Mouse (Mus musculus) thymus, postnatal 14 days (tissue): ENCODE data around the gene Osgepl1.
"Not testable (repeated sequence)": the region's sequence is repeated elsewhere in the genome, so short reads cannot be mapped to it uniquely, and the experiment has no call there.

ENCODE experiments used
- DNase-seq: peaks from one replicate; pipeline ENCODE4 v3.0.0; 2021

Osgepl1 gene

DNA sequence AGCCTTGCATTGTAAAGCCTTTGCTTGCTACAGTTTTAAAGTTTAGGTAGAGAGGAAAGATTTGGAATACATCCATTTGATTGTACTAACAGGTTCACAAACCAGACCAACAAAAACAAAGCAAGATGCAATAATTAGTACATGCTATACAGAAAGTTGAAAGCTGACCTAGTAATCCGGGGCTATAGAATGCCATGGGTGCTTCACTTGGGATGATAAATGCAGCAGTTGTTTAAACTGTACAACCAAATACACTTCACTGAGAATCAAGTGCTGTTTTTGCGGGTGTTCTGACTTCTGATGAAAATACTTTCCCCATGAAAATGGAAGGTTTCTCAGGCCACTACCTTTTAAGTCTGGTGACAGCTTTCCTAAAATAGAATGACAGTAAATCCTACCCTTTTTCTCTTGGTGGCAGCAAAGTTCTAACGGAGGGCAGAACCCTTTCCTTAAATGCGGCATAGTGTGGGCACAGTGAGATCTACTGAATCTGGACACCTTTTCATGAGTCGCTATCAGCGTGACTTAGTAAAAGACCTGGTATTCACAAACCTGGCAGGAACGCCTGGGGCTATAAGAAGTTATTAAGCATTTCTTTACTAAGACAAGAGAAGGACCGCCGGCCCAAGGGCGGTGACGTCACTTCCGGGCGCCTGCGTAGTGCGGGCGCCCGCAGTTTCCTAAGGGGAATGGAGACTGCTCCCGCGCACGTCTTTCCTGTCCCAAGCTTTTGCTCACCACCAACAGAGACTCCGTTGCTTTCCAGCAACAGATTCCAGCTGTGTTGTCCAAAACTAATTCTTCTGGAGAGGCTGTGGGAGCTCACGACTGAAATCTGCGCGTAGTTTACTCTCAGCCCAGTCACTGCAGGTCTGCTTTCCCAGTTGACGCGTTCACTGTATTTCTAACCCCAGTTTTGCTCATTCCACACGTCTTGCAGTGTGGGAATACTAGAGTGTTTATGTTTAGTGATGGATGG, at the start of gene Osgepl1:
TSS of gene Osgepl1 (plus strand) at position 636 of the 979 bp plus-strand sequence.
- peak; percentile 85 for DNase-seq

GRCm38 (mm10) chr1:53264958-53265612, 48.3 kb upstream of the Osgepl1 start:
- not testable (repeated sequence) for DNase-seq

GRCm38 (mm10) chr1:53269901-53270300, 43.5 kb upstream of the Osgepl1 start:
- DNase-seq, result no peak

DNA sequence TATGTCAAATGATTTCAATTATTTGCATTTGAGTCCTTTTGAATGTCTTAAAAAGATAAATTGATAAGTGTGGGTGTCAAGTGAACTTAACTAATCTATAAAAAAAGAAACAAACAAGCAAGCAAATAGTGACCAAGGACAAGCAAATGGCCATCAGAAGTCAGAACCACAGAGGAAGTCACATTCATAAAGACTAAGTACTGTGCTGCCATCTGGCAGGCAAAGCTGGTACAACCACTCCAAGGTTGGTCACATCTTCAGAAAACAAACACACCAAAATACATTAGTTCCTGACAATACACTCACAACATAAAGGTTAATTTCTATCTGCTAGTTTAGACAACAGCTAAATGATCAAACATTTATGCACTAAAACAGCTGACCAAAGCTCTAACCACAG, 40.8 kb upstream of the Osgepl1 start:
- peak; percentile 8 for DNase-seq

GRCm38 (mm10) chr1:53291197-53291596, 22.2 kb upstream of the Osgepl1 start:
- no peak for DNase-seq

DNA sequence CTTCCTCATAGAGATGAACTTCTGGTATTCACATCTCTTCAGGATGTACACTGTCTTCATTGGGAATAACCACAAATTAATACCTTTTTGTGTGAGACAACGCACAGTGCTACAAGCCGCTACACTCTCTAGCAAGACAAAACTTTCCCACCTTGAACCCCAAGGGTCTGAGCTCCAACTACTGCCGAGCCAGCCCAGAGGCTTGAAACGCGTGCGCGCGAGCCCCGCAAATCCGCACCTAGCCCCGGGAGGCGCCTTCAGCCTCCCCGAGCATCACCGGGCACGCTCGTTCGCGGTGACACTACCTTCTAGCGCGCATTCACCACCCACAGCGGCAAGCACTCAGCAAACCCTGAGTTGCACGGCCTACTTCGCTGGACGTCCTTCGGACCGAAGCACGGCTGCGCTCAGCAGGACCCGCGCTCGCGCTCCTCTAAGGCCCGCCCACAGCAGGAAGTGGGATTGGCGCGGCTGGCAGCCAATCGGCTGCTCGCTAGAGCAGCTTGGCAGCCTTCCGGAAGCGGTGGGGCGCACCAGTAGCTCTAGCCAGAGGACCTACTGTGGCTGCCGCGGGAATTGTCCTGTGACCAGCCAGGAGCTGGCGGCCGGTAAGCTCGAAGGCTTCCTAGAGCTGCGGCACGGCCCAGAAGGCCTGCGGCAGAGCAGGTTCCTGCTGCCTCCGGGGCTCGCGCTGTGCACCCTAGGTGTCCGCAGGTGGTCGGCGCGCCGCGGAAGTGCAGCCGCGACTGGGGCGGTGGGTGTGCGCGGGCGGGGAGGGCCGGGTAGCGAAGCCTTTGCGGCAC, 16.6 kb upstream of the Osgepl1 start, which contains the start of the genes Pms1, Ormdl1 and Gm28778:
TSS of gene Pms1 (minus strand) at position 438 of the 803 bp plus-strand sequence.
TSS of gene Ormdl1 (plus strand) at position 515 of the 803 bp plus-strand sequence.
TSS of gene Gm28778 (plus strand) at position 531 of the 803 bp plus-strand sequence.
- DNase-seq, result peak; percentile 92

DNA sequence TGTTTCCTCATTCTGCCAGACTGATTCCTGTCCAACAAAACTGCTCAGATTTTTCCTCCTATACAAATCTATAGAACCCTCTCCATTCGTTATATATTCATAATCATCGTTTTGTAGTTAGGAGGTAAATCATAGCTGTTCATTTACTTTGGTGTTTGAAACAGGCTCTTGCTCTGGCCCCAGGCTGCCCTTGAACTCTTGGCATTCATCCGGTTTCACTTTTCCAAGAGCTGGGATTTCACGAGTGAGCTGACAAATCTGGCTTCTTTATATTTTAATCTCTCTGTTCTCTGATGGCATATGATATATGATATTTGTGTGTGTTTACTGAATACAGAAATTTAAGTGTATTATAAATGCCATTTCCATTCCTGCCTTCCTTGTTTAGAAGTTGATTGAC, 12.9 kb upstream of the Osgepl1 start:
- DNase-seq, result no peak

DNA sequence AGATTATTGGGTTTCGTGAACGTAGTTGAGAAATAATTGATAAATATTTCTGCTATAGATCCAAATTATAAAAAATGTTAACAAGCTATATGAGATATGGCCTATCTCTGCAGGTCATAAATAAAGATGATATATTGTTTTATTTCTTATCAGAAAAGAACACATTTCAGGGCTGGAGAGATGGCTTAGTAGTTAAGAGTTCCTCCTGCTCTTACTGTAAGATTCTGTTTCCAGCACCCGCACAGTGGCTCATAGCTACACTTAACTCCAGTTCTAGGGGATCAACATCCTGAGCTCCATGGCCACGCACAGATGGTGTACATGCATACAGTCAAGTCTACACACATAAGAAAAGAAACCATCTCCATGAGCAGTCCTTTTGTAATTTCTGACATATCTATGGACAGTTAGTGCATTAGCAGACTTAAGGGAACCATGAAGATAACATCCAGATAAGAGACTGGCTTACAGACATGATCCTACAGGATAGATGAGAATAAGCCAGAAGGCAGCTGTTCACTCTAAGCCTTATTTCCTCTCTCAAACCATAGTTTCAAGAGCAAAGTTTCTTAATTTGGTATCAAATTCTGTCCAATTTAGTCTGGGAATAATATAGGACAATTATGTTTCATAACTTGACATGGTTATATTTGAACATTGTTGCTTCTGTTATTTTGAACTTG, 8.4 kb downstream of the Osgepl1 start:
- DNase-seq, result no peak

GRCm38 (mm10) chr1:53323254-53323653, 9.8 kb downstream of the Osgepl1 start:
- no peak for DNase-seq

DNA sequence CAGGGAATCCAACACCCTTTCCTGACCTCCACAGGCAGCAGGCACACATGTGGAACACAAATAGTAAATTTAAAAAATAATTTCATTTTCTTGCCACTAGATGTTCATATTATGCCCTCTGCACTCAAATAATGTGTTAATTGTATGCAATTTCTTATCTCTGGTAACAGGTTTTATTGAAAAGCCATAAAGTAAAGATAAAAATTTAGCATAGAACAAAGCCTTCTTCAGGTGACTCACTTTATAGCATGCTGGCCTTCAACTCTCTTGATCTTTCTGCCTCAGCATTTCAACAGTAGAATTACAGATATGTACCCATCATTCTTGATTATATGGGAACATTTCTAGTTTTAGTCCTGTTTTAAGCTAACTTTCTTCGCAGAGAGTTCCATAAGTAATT, 10.9 kb downstream of the Osgepl1 start:
- no peak for DNase-seq

DNA sequence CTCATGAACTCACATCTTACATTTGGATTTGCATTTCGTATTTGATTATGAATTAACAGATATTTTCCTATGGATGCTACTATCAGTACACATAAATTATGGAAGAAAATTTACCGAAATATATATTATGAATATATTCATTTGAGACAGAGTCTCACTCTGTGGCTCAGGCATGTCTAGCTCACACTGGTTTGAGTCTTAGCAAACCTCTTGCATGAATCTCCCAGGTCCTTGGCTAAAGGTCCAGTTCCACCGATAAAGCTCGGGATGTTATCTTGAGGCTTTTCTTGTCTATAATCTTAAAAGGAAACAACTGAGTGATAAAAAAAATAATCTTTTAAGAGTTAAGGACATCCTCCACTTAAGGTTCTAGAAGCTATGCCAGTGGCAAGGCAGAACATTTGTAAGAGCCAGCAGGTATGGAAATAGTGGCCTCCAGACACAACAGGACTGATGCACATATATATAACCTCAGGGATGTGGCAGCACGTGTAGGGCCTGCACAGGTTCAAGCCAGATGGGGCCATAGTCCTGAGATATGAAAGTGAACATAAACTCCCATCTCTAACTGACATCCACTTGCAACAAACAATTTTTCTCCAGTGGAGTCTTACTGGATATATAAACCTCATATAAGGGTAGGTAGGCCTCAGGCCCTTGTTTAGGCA, 11.5 kb downstream of the Osgepl1 start:
- DNase-seq, result no peak

DNA sequence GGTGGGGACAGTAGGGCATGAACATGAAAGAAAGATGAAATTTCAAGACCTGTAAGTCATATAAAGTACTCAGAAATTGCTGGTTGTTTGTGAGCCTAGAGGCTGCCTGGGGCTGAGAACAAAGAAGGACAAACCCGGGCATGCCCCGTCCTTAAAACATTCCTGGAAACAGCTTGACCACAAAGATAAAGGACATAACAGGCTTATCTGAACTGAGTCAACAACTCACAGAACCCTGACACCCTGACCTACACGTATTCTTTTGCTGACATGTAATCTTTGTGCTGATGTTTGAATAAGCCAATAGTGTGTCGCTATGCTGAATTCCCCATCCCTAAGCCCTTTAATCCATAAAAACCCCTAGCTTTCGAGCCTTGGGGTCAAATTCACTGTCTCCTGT, 20.1 kb downstream of the Osgepl1 start:
- DNase-seq, result not testable (repeated sequence)

DNA sequence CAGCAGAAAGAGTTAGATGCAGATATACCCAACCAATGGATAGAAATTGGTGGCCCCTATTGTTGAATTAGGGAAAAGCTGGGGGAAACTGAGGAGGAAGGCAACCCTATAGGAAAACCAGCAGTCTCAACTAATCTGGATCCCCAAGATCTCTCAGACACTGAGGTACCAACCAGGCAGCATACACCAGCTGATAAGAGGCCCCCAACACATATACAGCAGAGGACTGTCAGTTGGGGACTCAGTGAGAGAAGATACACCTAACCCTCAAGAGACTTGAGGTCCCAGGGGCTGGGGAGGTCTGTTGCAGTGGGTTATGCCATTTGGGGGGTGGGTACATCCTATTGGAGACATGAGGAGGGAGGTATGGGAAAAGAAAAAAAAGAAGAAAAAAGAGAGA, 22.0 kb downstream of the Osgepl1 start:
- DNase-seq, result no peak

DNA sequence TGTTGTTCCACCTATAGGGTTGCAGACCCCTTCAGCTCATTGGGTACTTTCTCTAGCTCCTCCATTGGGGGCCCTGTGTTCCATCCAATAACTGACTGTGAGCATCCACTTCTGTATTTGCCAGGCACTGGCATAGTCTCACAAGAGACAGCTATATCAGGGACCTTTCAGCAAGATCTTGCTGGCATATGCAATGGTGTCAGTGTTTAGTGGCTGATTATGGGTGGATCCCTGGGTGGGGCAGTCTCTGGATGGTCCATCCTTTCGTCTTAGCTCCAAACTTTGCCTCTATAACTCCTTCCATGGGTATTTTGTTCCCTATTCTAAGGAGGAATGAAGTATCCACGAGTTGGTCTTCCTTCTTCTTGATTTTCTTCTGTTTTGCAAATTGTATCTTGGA, 24.0 kb downstream of the Osgepl1 start:
- DNase-seq, result not testable (repeated sequence)

DNA sequence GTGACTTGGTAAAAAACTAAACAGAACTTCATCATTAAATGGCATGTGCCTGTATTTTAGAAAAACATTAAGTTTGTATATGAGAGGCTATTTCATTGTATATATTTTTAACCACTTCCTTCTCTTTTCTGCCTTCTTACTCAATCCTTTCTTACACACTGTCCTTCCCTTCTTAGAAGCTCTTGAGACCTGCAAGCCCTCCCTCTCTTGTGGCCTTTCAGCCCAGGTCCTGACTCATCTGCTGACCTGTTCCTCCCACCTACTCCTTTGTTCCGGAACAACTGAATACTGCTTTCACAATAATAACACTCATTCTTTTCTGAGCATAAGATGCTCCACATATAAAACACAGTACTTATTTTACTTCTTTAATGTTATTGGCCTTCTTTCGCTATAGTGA, 27.6 kb downstream of the Osgepl1 start:
- DNase-seq, result no peak

GRCm38 (mm10) chr1:53352327-53353261, 39.2 kb downstream of the Osgepl1 start, which contains the start of the genes Asdurf, Gm28551 and Asnsd1:
Gene Asdurf, minus strand, starts transcription at chr1:53352619.
Gene Gm28551, minus strand, starts transcription at chr1:53352667.
Gene Asnsd1, minus strand, starts transcription at chr1:53352752.
- peak; percentile 98 for DNase-seq

- DNase-seq, result no peak
Measured at GRCm38 (mm10) chr1:53358988-53359387, 45.6 kb downstream of the Osgepl1 start.
